Mouse (Mus musculus) subcutaneous adipose tissue, adult 2 months (tissue): ENCODE measurements around the gene Agfg1. TPM values are rescaled to one million over a fixed set of nuclear protein-coding genes. Genes with fewer than 3 reads are reported as not detected.

Source experiments
- polyA plus RNA-seq: library from polyadenylated mRNA; depleted of rRNA; stranded (reverse); fragments of >200 nt; gene quantifications from 2 replicates; pipeline ENCODE4 v1.2.3, GENCODE M21; 2012; ENCODE audit warnings: low replicate concordance; rRNA removed

Agfg1 gene
- 36.6 and 52.2 TPM in 2 replicates for polyA plus RNA-seq

GRCm38 (mm10) chr1:82839296-82839613, at the start of gene Agfg1:
Agfg1 (plus strand) TSS chr1:82839483.

GRCm38 (mm10) chr1:82913025-82913424, 73.7 kb downstream of the Agfg1 start, which contains the start of gene A030005L19Rik:
A030005L19Rik (plus strand) TSS chr1:82913325.

GRCm38 (mm10) chr1:82924650-82925049, 85.4 kb downstream of the Agfg1 start, which contains the start of gene A030014E15Rik:
A030014E15Rik (plus strand) TSS chr1:82924917.

GRCm38 (mm10) chr1:82931326-82931725, 92.0 kb downstream of the Agfg1 start, which contains the start of gene Gm6217:
Gm6217 (minus strand) TSS chr1:82931399.

GRCm38 (mm10) chr1:82943295-82943694, 104.0 kb downstream of the Agfg1 start, which contains the start of gene A030003K21Rik:
A030003K21Rik (minus strand) TSS chr1:82943388.

Other genes with a start within 250 kb of the Agfg1 start
- gene Mff, start 114.6 kb upstream of the Agfg1 start, polyA plus RNA-seq: 62.7 and 73.0 TPM in 2 replicates
- not detected in 2 replicates for gene Tm4sf20, start 71.0 kb upstream of the Agfg1 start, polyA plus RNA-seq
- gene Gm47791, start 68.2 kb upstream of the Agfg1 start, polyA plus RNA-seq: not detected in 2 replicates
- gene A030005L19Rik, start 73.8 kb downstream of the Agfg1 start, polyA plus RNA-seq: 0.47 and 1.1 TPM in 2 replicates
- gene A030014E15Rik, start 85.4 kb downstream of the Agfg1 start, polyA plus RNA-seq: not detected in 2 replicates
- gene Gm6217, start 91.9 kb downstream of the Agfg1 start, polyA plus RNA-seq: not detected in 2 replicates
- not detected in 2 replicates for gene A030003K21Rik, start 103.9 kb downstream of the Agfg1 start, polyA plus RNA-seq
- not detected in 2 replicates for gene Gm7544, start 116.5 kb downstream of the Agfg1 start, polyA plus RNA-seq
- gene Gm47955, start 120.8 kb downstream of the Agfg1 start, polyA plus RNA-seq: not detected in 2 replicates
- gene Gm47959, start 161.1 kb downstream of the Agfg1 start, polyA plus RNA-seq: not detected in 2 replicates
- gene Slc19a3, start 199.0 kb downstream of the Agfg1 start, polyA plus RNA-seq: 0.95 and 1.2 TPM in 2 replicates
- gene Krtap28-10, start 203.0 kb downstream of the Agfg1 start, polyA plus RNA-seq: not detected in 2 replicates
- gene Gm47969, start 205.4 kb downstream of the Agfg1 start, polyA plus RNA-seq: not detected in 2 replicates
- not detected in 2 replicates for gene A030005K14Rik, start 219.9 kb downstream of the Agfg1 start, polyA plus RNA-seq
- gene Krtap28-13, start 221.4 kb downstream of the Agfg1 start, polyA plus RNA-seq: 0.16 TPM in 1 of 2 replicates, not detected in the other